Mouse (Mus musculus) left cerebral cortex, postnatal 10 days (tissue): ENCODE measurements around the gene Amz2. TPM values are rescaled to one million over a fixed set of nuclear protein-coding genes. Genes with fewer than 3 reads are reported as not detected.
A peak's percentile ranks its signal among the peaks of the same experiment; 100 is the strongest.

Experiments
- DNase-seq, 2 experiments: peaks; one replicate each; pipeline ENCODE4 v3.0.0; 2021 to 2022; ENCODE audit warnings: low spot score in 2 of 2, mixed read lengths in 1 of 2; ENCODE audit errors: extremely low spot score in 1 of 2
- intact Hi-C: fragments of 180-260 bp; cut with DNase I; formaldehyde crosslinking; loops from one replicate; pipeline ENCODE4 v1.15.1; 2025
- total RNA-seq, 2 experiments: library from RNA; stranded (reverse); gene quantifications; 2 replicates each; pipeline ENCODE4 v1.2.3; 2021

The Amz2 gene
- 10 to 100 TPM; 88.6 to 96.2 TPM for total RNA-seq

- intact Hi-C loops = loop anchor here (5.0 kb wide), 1 partner anchor 98 kb away; no protein-coding TSS in a partner anchor
- DNase-seq = peak; percentile 96 to 99
These were observed at the start of gene Amz2 for GRCm38 (mm10) chr11:109425392-109426271. Gene Amz2, plus strand, starts transcription at chr11:109425946.

GRCm38 (mm10) chr11:109376484-109377143 is 49.1 kb upstream of the Amz2 start:
- no peak for DNase-seq
- intact Hi-C loops = no loop called here

- intact Hi-C loops = no loop called here
These were observed 48.3 kb upstream of the Amz2 start for GRCm38 (mm10) chr11:109377477-109377876.

DNA sequence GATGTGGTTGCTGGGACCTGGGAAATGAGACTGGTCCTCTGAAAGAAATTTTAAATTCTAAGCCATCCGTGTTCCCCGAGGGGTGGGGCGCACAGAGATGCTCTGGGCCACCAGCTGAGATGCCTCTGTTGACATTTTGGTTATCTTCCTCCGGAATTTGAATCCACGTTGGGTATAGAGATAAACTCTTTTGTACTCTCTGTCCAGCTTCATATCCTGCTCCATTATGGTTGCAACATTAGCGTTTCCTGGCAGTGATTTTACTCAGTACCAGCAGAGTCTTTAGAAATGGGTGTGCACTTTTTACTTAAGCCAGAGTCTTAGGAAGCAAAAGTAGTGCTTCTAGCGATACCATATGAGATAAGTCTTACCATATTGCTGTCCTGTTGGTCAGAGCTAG is 47.7 kb upstream of the Amz2 start:
- DNase-seq = no peak
- intact Hi-C loops = no loop called here

More at GRCm38 (mm10) chr11:109377477-109377876, 48.3 kb upstream of the Amz2 start:
- no peak for DNase-seq

GRCm38 (mm10) chr11:109380662-109381061 is 45.1 kb upstream of the Amz2 start:
- intact Hi-C loops = no loop called here
- no peak for DNase-seq

DNA sequence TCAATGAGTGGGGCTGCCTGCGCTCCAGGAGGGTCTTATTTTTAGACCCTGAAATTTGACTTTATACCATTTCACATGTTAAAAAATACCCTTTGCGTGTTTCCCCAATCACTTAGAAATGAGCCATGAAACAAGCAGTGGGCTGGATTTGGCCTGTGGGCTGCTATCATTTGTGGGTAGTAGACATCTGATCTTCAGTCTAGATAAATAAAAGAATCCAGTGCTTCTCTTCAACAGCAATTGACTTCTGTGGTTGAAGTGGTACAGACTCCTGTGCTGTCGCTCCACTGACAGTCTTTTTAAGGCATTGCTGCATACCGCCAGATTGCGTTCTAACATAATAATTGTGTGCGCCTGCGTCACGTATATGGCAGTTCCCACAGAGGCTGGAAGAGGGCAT is 40.5 kb upstream of the Amz2 start:
- DNase-seq = no peak
- intact Hi-C loops = no loop called here

GRCm38 (mm10) chr11:109389046-109389445 is 36.7 kb upstream of the Amz2 start:
- intact Hi-C loops = no loop called here
- DNase-seq = no peak

GRCm38 (mm10) chr11:109391200-109391599 is 34.5 kb upstream of the Amz2 start:
- no peak for DNase-seq
- intact Hi-C loops = no loop called here

DNA sequence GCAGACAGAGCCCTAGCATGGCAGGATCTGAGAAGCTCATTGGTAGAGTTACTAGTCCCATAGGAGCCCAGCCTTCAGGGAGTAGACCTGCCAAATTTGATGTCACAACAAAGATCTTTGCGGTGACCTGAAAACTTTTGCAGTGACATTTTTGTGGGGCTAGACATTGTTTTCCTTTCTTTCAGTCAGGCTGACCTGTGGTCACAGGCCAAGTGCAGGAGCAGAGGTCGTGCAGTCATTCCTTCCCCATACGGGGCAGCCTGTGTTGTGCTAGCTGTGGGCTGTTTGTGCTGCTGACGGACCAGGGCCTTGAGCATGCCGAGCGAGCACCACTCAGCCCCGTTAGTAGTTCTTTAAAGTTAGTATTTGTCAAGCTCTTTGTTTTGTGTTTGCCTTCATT is 34.0 kb upstream of the Amz2 start:
- intact Hi-C loops = no loop called here
- no peak for DNase-seq

DNA sequence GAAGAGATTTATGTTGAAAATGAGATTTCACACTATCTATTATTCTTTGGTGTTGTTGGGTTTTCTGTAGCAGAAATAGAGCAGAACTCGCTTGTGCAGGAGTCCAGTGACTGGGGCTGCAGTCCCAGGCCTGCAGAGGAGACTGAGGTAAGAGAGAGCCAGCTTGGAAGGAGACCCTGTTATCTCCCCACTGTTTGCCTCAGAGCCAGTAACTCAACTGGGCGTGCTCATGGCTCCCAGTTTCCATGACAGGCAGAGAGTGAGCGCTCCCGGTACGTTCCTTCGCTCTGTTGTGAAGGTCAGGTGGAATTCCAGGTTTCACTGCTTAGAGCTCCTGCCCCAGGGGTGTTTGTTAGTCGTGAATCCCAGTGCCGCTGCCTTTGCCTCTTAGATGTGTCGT is 33.1 kb upstream of the Amz2 start:
- no peak for DNase-seq
- intact Hi-C loops = no loop called here

DNA sequence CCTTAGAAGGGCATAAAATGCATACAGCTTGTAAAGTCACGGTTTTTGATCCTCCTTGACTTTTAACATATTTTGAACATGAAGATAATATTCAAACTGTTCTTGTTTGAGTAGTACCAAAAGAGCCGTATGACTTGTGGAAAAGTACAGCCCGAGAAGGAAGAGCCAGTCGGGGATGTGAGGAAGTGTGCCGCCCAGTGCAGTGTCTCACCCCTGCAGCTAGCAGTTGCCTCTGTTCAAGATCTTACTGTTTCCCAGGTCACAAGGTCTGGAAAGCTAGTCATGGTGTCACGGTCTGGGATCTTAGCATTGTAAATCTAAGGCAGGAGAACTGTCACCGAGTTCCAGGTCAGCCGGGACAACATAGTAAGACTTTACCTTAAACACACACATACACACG is 31.0 kb upstream of the Amz2 start:
- no peak for DNase-seq
- intact Hi-C loops = no loop called here

DNA sequence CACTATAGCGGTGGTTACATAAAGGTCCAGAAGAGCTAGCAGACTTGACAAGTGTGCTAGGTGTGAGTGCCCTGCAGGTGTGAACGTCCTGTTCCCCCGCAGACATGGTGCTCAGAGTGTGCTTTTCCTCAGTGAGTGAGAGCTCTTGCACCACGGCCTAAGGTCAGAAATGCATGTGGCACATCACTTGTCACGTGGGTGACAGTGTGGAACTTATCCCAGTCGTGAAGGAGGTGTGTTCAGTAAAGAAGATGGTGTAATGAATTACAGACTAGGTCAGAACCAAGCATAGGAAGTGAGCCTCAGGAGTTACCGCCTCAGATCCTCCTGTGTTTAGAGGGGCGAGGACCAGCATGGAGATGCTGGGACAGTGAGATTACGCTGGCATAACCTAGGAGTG is 30.5 kb upstream of the Amz2 start:
- intact Hi-C loops = no loop called here
- no peak for DNase-seq

GRCm38 (mm10) chr11:109406431-109406830 is 19.3 kb upstream of the Amz2 start:
- intact Hi-C loops = no loop called here
- no peak for DNase-seq

- no peak for DNase-seq
- intact Hi-C loops = no loop called here
These were observed 15.4 kb upstream of the Amz2 start for GRCm38 (mm10) chr11:109410197-109410980.

DNA sequence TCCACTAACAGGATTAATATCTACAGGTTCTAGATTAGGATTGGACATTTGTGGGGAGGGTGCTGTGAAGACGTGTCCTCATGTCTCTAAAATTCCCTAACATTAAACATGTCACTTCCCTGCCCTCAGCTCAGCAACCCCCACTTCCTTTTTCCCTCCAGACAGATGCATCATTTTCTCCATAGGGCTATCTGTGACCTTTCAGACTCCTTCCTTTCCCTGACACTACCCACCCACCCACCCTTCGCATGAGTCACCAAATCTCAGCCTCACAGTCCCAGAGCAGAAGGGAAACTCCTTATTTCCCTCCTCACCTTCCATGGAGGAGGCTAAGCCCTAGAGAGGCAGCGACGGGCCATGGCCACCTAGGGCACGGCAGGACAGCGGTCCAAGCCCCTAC is 12.1 kb upstream of the Amz2 start, which contains the start of gene 9930022D16Rik:
9930022D16Rik (plus strand) TSS at position 301 of the 400 bp plus-strand sequence.
- intact Hi-C loops = no loop called here
- no peak for DNase-seq

GRCm38 (mm10) chr11:109414802-109415201 is 10.9 kb upstream of the Amz2 start:
- intact Hi-C loops = no loop called here
- DNase-seq = no peak

DNA sequence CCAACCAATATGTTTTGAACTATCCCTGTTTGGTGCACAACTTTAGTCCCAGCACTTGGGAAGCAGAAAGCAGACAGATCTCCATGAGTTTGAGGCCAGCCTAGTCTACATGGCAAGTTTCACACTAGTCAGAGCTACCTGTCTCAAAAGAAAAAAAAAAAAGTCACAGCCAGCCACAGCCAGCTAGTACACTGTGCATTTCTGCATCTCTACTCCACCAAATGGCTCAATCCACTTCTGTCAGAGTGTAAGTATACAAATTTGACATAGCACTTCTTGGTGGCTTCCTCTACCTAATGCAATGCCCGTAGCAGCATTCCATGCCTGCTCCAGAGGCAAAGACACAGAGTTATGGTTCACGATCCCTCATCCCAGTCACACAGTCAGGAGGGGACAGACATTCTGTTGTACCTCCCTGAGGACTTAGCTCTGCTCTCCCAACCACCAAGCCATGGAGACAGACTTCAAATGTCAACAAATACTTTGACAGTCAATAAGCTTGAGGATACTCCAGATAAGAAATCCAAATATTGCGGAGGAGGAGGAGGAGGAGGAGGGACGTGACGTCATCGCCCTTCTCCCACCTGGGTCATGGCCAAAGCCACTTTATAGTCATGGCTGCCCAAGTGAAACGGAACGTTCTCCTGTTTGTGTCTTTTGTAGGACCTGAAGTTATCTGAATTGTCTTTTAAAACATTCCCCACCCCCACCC is 8.9 kb upstream of the Amz2 start:
- DNase-seq = no peak
- intact Hi-C loops = no loop called here

DNA sequence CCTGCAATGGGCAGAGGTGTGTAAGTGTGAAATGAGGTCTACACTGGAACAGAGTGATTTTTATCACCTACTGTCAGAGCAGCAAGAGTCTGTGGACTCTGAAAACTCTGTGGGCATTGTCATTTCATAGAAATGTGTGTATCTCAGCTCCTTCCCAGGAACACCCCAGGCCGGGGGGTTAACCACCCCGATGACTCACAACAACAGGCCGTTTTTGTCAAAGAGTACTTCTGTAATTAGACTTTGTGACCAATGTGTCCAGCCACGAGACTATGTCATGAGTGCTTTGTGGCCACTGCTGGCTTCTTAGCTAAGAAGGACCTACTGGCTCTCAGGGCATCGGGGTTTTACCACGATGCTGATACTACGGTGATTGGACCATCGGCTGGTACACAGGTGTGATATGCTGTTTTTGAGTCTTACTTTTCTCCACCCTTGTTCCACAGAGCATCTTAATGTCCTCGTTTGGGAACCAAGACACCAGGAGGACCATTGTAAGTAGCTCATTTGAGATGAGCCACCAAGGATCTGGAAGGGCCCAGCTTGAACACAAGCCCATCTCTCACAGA is 8.2 kb upstream of the Amz2 start:
- no peak for DNase-seq
- intact Hi-C loops = no loop called here
